Mouse (Mus musculus) small intestine, adult 2 months (tissue): ENCODE data around the gene Arntl2. TPM values are rescaled to one million over a fixed set of nuclear protein-coding genes. Genes with fewer than 3 reads are reported as not detected.
A peak's percentile ranks its signal among the peaks of the same experiment; 100 is the strongest.

Experiments used
- H3K27ac ChIP-seq: fragments of 200-500 bp; 2 replicates; pipeline ENCODE4 v1.5.1; 2012; ENCODE audit warnings: low read depth, low read length, control low read depth, inconsistent platforms; ENCODE audit not compliant: insufficient read depth
- H3K27me3 ChIP-seq: fragments of 200-500 bp; 2 replicates; pipeline ENCODE4 v1.6.1; 2012; ENCODE audit warnings: mild to moderate bottlenecking, moderate library complexity, low read length, inconsistent platforms; ENCODE audit not compliant: control insufficient read depth, insufficient read depth
- H3K36me3 ChIP-seq: fragments of 200-500 bp; 2 replicates; pipeline ENCODE4 v1.6.1; 2012; ENCODE audit warnings: mild to moderate bottlenecking, low read length, control low read depth, inconsistent platforms; ENCODE audit not compliant: control insufficient read depth, insufficient read depth
- H3K4me1 ChIP-seq: fragments of 200-500 bp; 2 replicates; pipeline ENCODE4 v1.6.1; 2012; ENCODE audit warnings: low read length, inconsistent platforms, mixed read lengths; ENCODE audit not compliant: control insufficient read depth, insufficient read depth, insufficient read length
- H3K4me3 ChIP-seq: fragments of 200-500 bp; 2 replicates; pipeline ENCODE4 v1.5.1; 2012; ENCODE audit warnings: low read depth, mild to moderate bottlenecking, control low read depth, inconsistent platforms, low read length, moderate library complexity
- CTCF ChIP-seq: fragments of 200-500 bp; IDR thresholded peaks from 2 replicates; pipeline ENCODE4 v1.5.1; 2012; ENCODE audit warnings: low read depth, mild to moderate bottlenecking, control low read depth, inconsistent platforms, low read length, moderate library complexity, mixed read lengths; ENCODE audit not compliant: insufficient replicate concordance, insufficient read length; ENCODE audit errors: extremely low read depth
- POLR2A ChIP-seq: fragments of 200-500 bp; IDR thresholded peaks from 2 replicates; pipeline ENCODE4 v1.6.1; 2012; ENCODE audit warnings: low read depth, mild to moderate bottlenecking, control low read depth, inconsistent platforms, low read length, moderate library complexity
- WGBS: fragments of 180-500 bp; shearing (Covaris S2); methylation state at CpG from one replicate; pipeline ENCODE4 v1.1.7; 2018; 5-methylcytosine and 5-hydroxymethylcytosine counted together
- polyA plus RNA-seq: library from polyadenylated mRNA; depleted of rRNA; stranded (reverse); fragments of >200 nt; gene quantifications from 2 replicates; pipeline ENCODE4 v1.2.3, GENCODE M21; 2012

Gene Arntl2
- polyA plus RNA-seq, 1 experiment: 0.65 TPM

DNA sequence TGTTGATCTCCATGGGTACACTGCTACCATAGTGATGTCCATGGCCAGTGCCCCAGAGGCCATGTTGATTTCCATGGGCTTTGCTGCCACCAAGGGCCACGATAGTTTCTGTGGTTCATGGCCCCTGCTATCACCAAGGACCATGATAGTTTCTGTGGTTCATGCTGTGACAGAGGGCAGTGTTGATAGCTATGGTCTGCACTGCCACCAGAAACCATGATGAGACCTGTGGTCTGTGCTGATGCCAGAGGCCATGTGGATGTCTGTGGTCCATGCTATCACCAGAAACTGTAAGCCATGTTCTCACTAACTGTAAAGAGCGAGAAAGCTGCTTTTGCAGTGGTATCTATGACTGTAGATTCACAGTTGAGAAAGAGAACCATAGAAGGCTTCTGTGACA lies 40.7 kb upstream of the Arntl2 start:
- no peak for TF ChIP-seq CTCF
- TF ChIP-seq POLR2A: no peak
- no peak overlapping the region for H3K4me3 ChIP-seq
- H3K4me1 ChIP-seq: peaks cover 3% of the 10 kb centered on the region; the same call in 1 of the 2 replicates
- H3K27ac ChIP-seq: no peak overlapping the region
- no peaks in the 10 kb centered on the region for H3K27me3 ChIP-seq
- 0 out of 2 replicates have a peak, but pooled peaks cover 1% of the 10 kb centered on the region for H3K36me3 ChIP-seq
- WGBS: 85% methylated on average over 2 of the region's 2 CpGs

DNA sequence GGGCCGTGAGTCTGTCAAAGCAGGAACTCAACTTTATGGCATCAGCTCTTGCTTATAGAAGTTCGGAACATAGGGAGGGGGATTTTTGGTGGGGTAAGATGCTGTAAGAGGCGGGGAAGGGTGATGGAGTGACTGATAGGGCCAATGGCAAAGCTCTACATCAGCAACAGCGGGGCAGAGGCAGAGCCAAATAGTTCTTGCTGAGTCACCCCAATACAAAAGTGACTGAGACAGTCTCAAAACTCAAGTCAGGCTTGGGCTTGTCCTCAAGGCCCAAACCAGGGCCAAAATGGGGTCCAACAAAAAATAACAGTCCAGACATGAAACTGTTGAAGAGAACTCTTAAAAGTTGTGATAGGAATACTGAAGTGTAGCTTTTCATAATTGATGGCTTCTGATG lies 40.2 kb upstream of the Arntl2 start:
- H3K27me3 ChIP-seq: no peaks in the 10 kb centered on the region
- peaks cover 3% of the 10 kb centered on the region; the same call in 1 of the 2 replicates for H3K4me1 ChIP-seq
- 0 out of 2 replicates have a peak, but pooled peaks cover 2% of the 10 kb centered on the region for H3K36me3 ChIP-seq
- TF ChIP-seq POLR2A: no peak
- TF ChIP-seq CTCF: no peak
- 96% methylated on average over 4 of the region's 4 CpGs for WGBS
- no peak overlapping the region for H3K27ac ChIP-seq
- no peak overlapping the region for H3K4me3 ChIP-seq

DNA sequence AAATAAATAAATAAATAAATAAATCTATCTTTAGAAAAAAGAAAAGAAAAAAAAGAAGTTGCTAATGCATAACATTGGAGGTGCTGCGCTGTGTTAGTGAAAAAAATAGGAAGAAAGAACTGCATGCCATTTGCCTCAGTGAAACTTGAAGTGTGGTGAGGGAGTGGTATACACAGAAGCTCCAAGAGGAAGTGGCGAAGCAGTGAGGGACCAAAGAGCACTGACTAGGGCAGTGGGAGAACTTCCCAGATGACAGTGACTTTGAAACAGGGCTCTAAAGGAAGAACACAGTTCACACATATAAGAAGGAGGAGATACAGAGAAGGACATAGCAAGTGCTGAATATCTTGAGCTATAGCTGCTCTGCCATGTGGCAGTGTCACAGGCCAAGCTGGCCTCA lies 36.8 kb upstream of the Arntl2 start:
- Histone ChIP-seq H3K4me3 (no peak overlapping the region), H3K36me3 (0 out of 2 replicates have a peak, but pooled peaks cover 2% of the 10 kb centered on the region), H3K27me3 (no peaks in the 10 kb centered on the region), H3K4me1 (peaks cover 3% of the 10 kb centered on the region; the same call in 1 of the 2 replicates), H3K27ac (no peak overlapping the region)
- WGBS: 88% methylated on average over 2 of the region's 2 CpGs
- TF ChIP-seq POLR2A: no peak

DNA sequence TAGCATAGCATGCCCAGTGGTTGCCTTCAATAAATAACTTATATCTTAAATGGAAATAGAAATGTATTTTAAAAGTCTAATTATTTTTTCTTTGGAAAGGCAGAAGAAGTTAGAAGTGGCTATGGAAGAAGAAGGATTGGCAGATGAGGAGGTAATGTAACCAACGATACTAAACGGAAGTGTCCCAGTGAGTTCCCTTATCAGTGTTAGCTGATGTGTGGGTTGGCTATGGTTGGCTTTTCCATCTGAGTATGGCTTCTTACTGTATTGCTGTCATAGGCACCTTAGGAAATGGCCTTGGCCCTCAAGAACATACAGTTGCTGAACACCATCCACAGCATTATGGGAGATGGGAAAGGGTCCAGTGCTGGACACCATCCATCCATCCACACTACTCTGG lies 35.8 kb upstream of the Arntl2 start:
- no peak overlapping the region for H3K27ac ChIP-seq
- WGBS: 97% methylated on average over 2 of the region's 2 CpGs
- no peak overlapping the region for H3K4me3 ChIP-seq
- TF ChIP-seq CTCF (no peak), POLR2A (no peak)
- 0 out of 2 replicates have a peak, but pooled peaks cover 2% of the 10 kb centered on the region for H3K36me3 ChIP-seq
- peaks cover 3% of the 10 kb centered on the region; the same call in 1 of the 2 replicates for H3K4me1 ChIP-seq
- H3K27me3 ChIP-seq: no peaks in the 10 kb centered on the region

DNA sequence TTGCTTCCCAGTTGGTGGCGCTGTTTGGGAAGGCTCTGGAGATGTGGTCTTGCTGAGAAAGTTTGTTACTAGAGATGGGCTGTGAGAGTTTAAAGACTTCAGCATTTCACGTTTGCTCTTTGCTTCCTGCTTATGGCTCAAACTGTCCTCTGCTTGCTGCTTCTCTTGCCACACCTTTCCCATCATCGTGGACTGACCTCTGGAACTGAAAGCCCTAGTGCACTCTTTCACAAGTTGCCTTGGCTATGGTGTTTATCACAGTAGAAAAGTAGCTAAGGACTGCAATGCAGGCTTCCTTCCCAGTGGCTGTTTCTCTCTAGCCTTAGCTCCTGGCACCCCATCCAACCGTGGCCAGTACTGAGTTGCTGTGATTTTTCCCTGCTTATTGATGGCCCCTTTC lies 35.1 kb upstream of the Arntl2 start:
- TF ChIP-seq POLR2A: no peak
- TF ChIP-seq CTCF: no peak
- H3K27me3 ChIP-seq: no peaks in the 10 kb centered on the region
- H3K27ac ChIP-seq: no peak overlapping the region
- no peak overlapping the region for H3K4me3 ChIP-seq
- H3K36me3 ChIP-seq: 0 out of 2 replicates have a peak, but pooled peaks cover 2% of the 10 kb centered on the region
- 55% methylated on average over 4 of the region's 4 CpGs for WGBS
- H3K4me1 ChIP-seq: peaks cover 3% of the 10 kb centered on the region; the same call in 1 of the 2 replicates

DNA sequence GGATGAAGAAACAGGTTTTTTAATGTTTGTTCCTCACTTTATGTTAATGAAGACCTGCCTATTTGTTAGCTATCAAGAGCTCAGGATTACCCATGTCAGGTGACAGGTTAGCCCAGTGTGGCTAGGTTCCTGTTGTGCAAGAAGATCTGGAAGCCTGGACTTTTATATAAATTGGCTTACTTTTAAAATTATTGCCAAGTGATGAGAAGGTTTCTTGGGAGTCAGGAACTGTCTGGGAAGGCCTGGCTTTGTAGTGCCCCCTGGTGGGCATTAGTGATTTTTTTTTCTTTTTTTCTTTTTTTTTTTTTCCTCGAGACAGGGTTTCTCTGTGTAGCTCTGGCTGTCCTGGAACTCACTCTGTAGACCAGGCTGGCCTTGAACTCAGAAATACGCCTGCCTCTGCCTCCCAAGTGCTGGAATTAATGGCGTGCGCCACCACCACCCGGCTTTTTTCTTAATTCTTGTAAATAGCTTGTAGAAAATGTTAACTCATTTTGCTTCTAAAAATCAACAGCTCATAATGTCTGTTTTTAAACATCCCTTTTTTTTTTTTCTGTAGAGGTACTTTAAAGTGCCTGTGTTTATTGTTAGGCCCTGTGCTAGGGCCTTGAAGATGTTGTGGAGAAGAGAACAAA lies 33.5 kb upstream of the Arntl2 start:
- peaks cover 3% of the 10 kb centered on the region; the same call in 1 of the 2 replicates for H3K4me1 ChIP-seq
- 59% methylated on average over 5 of the region's 5 CpGs for WGBS
- TF ChIP-seq CTCF (peak; percentile 51; the same call in 1 of the 2 replicates), POLR2A (no peak)
- no peak overlapping the region for H3K4me3 ChIP-seq
- H3K27ac ChIP-seq: no peak overlapping the region
- peaks cover 11% of the 10 kb centered on the region for H3K36me3 ChIP-seq
- no peaks in the 10 kb centered on the region for H3K27me3 ChIP-seq

DNA sequence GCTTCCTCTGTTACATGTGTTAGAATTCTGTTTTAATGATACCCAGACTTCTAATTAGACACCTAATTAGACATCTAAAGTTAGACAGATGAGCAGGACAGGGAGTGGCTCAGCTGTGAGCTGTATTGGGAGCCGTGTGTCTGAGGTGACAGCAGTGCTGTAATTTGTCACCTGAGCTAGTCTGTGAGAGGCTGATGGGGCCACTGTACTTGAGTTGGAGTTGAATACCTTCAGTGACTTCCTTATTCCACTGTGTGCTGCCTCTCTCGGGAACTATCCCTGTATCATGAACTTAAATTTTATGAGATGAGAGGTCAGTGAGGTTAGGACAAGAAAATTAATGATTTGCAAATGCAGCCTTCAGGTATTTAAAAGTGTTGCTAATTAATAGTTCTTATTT lies 31.3 kb upstream of the Arntl2 start:
- H3K4me3 ChIP-seq: no peak overlapping the region
- H3K27ac ChIP-seq: no peak overlapping the region
- H3K27me3 ChIP-seq: no peaks in the 10 kb centered on the region
- peaks cover 24% of the 10 kb centered on the region for H3K36me3 ChIP-seq
- H3K4me1 ChIP-seq: no peaks in the 10 kb centered on the region
- no peak for TF ChIP-seq CTCF
- no peak for TF ChIP-seq POLR2A
- WGBS: 47% methylated on average over 2 of the region's 2 CpGs

DNA sequence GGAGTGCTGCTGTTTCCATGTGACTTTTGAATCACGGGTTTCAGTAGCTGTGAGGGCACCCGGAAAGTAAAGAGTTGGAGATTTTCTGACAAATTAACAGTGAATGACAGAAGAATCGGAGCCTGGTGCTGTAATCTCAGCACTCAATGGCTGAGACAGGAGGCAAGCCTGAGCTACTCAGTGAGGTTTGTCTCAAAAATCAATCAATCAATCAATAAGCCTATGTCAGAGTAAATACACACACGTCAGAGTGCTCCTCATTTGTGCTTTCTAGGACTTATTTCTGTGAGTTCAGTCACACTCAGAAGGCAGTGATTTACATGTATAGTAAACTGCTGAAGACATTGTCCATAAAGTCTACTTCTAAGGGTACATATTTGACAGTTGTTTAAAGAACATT lies 30.6 kb upstream of the Arntl2 start:
- 88% methylated on average over 4 of the region's 4 CpGs for WGBS
- TF ChIP-seq POLR2A: no peak
- TF ChIP-seq CTCF: no peak

More for the DNA sequence above, 30.6 kb upstream of the Arntl2 start:
- peaks cover 25% of the 10 kb centered on the region for H3K36me3 ChIP-seq
- no peak overlapping the region for H3K27ac ChIP-seq
- H3K27me3 ChIP-seq: no peaks in the 10 kb centered on the region
- no peak overlapping the region for H3K4me3 ChIP-seq
- no peaks in the 10 kb centered on the region for H3K4me1 ChIP-seq
